Mouse (Mus musculus): Measurements from ENCODE around the gene Olfr1457. TPM values are rescaled to one million over a fixed set of nuclear protein-coding genes. Genes with fewer than 3 reads are reported as not detected.

Gene Olfr1457
- not detected in 2 replicates for polyA plus RNA-seq (2012)

GRCm38 (mm10) chr19:13097791-13098190, at the start of gene Olfr1457:
TSS of gene Olfr1457 (minus strand) at chr19:13097891.
- no peaks in the 10 kb centered on the region for H3K27me3 ChIP-seq (ENCODE audit: control insufficient read depth)
- H3K9me3 ChIP-seq (ENCODE audit: control insufficient read depth, low read length) = no peaks in the 10 kb centered on the region
- TF ChIP-seq TAL1 (IDR thresholded peaks at IDR 0.05; ENCODE audit: low read length) = no peak
- TF ChIP-seq GATA1 (IDR thresholded peaks at IDR 0.05; ENCODE audit: low read length) = no peak
- no peak within 1 kb of the TSS for H3K4me3 ChIP-seq (replicated peaks)
- no peaks in the 10 kb centered on the region for H3K4me1 ChIP-seq (ENCODE audit: control insufficient read depth)
- no peaks in the 10 kb centered on the region for H3K36me3 ChIP-seq (ENCODE audit: control insufficient read depth)

DNA sequence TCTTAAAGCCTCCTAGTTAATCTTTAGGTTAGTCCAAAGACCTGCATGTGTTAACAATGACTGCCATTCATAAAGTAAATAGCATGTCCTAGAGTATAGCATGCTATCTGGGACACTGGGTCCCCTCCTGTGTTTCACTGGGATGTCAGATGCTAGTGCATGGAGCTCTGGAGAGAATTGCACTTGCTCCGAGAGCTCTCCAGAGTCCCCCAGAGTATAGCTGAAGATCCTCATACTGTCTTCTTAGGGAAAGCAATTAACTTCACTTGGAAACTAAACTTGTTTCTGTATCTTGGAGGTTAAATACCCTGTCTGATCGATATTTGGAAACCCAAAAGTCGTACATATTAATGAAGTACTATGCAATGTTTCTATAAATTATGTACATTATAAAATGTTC, 9.0 kb upstream of the Olfr1457 start, which contains the start of gene Olfr1458:
Gene Olfr1458, minus strand, starts transcription at position 101 of the 400 bp plus-strand sequence.
- Histone ChIP-seq H3K27me3 (ENCODE audit: control insufficient read depth) (no peaks in the 10 kb centered on the region), H3K4me1 (ENCODE audit: control insufficient read depth) (no peaks in the 10 kb centered on the region), H3K4me3 (replicated peaks) (no peak within 1 kb of the TSS), H3K9me3 (ENCODE audit: control insufficient read depth, low read length) (peaks cover 2% of the 10 kb centered on the region; the same call in 1 of the 2 replicates), H3K36me3 (ENCODE audit: control insufficient read depth) (no peaks in the 10 kb centered on the region)
- no peak for TF ChIP-seq GATA1 (IDR thresholded peaks at IDR 0.05; ENCODE audit: low read length)

- Histone ChIP-seq H3K9me3 (ENCODE audit: control insufficient read depth, low read length) (no peaks in the 10 kb centered on the region), H3K27me3 (ENCODE audit: control insufficient read depth) (no peaks in the 10 kb centered on the region), H3K4me3 (replicated peaks) (no peak overlapping the region), H3K4me1 (ENCODE audit: control insufficient read depth) (no peaks in the 10 kb centered on the region), H3K36me3 (ENCODE audit: control insufficient read depth) (no peaks in the 10 kb centered on the region)
- TF ChIP-seq GATA1 (IDR thresholded peaks at IDR 0.05; ENCODE audit: low read length) (no peak), TAL1 (IDR thresholded peaks at IDR 0.05; ENCODE audit: low read length) (no peak)
Observed at GRCm38 (mm10) chr19:13093908-13094307, 3.8 kb downstream of the Olfr1457 start.

DNA sequence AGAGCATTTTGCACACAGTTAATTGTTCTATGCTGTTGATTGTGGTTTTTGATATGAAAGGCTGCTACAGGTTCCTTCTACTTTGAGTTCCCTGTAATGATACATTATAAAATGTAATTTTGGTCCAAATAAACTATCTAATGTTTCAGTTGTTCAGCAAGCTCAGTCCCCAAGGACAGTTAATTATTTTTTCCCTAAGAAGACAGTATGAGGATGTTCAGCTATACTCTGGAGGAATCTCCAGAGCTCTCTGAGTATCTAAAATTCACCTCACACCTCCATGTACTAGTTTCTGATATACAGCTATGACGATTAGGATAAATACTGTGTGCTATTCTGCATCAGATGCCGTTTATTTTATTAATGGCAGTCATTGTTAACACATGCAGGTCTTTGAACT, 37.4 kb downstream of the Olfr1457 start, which contains the start of gene Olfr1454:
Gene Olfr1454, plus strand, starts transcription at position 301 of the 400 bp plus-strand sequence.
- H3K9me3 ChIP-seq (ENCODE audit: control insufficient read depth, low read length) = no peaks in the 10 kb centered on the region; the same call in none of the 2 replicates
- no peak within 1 kb of the TSS for H3K4me3 ChIP-seq (replicated peaks)
- H3K27me3 ChIP-seq (ENCODE audit: control insufficient read depth) = no peaks in the 10 kb centered on the region
- no peaks in the 10 kb centered on the region for H3K36me3 ChIP-seq (ENCODE audit: control insufficient read depth)
- no peaks in the 10 kb centered on the region for H3K4me1 ChIP-seq (ENCODE audit: control insufficient read depth)
- no peak for TF ChIP-seq GATA1 (IDR thresholded peaks at IDR 0.05; ENCODE audit: low read length)
- TF ChIP-seq TAL1 (IDR thresholded peaks at IDR 0.05; ENCODE audit: low read length) = no peak

Other genes with a start within 250 kb of the Olfr1457 start
- not detected in 2 replicates for gene Olfr1444, start 240.6 kb downstream of the Olfr1457 start, polyA plus RNA-seq (2012)
- not detected in 2 replicates for gene Olfr1445, start 214.0 kb downstream of the Olfr1457 start, polyA plus RNA-seq (2012)
- not detected in 2 replicates for gene Olfr1446, start 204.4 kb downstream of the Olfr1457 start, polyA plus RNA-seq (2012)
- not detected in 2 replicates for gene Olfr1447, start 194.1 kb downstream of the Olfr1457 start, polyA plus RNA-seq (2012)
- not detected in 2 replicates for gene Olfr1448, start 173.5 kb downstream of the Olfr1457 start, polyA plus RNA-seq (2012)
- not detected in 2 replicates for gene Olfr1449, start 167.1 kb downstream of the Olfr1457 start, polyA plus RNA-seq (2012)
- gene Olfr1450, start 147.6 kb downstream of the Olfr1457 start, polyA plus RNA-seq (2012) = not detected in 2 replicates
- gene Olfr1451, start 102.9 kb downstream of the Olfr1457 start, polyA plus RNA-seq (2012) = not detected in 2 replicates
- not detected in 2 replicates for gene Olfr1453, start 69.6 kb downstream of the Olfr1457 start, polyA plus RNA-seq (2012)
- gene Olfr1454, start 37.3 kb downstream of the Olfr1457 start, polyA plus RNA-seq (2012) = 0.01 TPM in 1 of 2 replicates, not detected in the other
- not detected in 2 replicates for gene Olfr1458, start 8.9 kb upstream of the Olfr1457 start, polyA plus RNA-seq (2012)
- not detected in 2 replicates for gene Olfr1459, start 51.7 kb upstream of the Olfr1457 start, polyA plus RNA-seq (2012)
- gene Olfr1461, start 65.1 kb upstream of the Olfr1457 start, polyA plus RNA-seq (2012) = not detected in 2 replicates
- gene Olfr1462, start 87.8 kb upstream of the Olfr1457 start, polyA plus RNA-seq (2012) = not detected in 2 replicates
- not detected in 2 replicates for gene Olfr1463, start 133.4 kb upstream of the Olfr1457 start, polyA plus RNA-seq (2012)
- gene Olfr1465, start 217.7 kb upstream of the Olfr1457 start, polyA plus RNA-seq (2012) = not detected in 2 replicates
- not detected in 2 replicates for gene Olfr1466, start 241.0 kb upstream of the Olfr1457 start, polyA plus RNA-seq (2012)